Mouse (Mus musculus) testis, adult 2 months (tissue): ENCODE measurements around the gene Hid1.

ENCODE experiments used
- CTCF ChIP-seq: fragments of 200-500 bp; IDR thresholded peaks from 2 replicates; pipeline ENCODE4 v1.5.1; 2012; ENCODE audit warnings: low read depth, mild to moderate bottlenecking, inconsistent platforms, low read length, moderate library complexity; ENCODE audit not compliant: control insufficient read depth, insufficient read depth, insufficient replicate concordance
- POLR2A ChIP-seq: fragments of 200-500 bp; IDR thresholded peaks from 2 replicates; pipeline ENCODE4 v1.6.1; 2012; ENCODE audit warnings: low read depth, mild to moderate bottlenecking, inconsistent platforms, low read length, moderate library complexity; ENCODE audit not compliant: control insufficient read depth

GRCm38 (mm10) chr11:115374695-115375425 is 7.3 kb upstream of the Hid1 start:
- TF ChIP-seq CTCF (no peak), POLR2A (no peak)
